Mouse (Mus musculus) right cerebral cortex, adult 18-20 months (tissue): ENCODE measurements around the gene Kat6b.

Experiments
- DNase-seq: peaks from one replicate; pipeline ENCODE4 v3.0.0; 2022; ENCODE audit warnings: mixed read lengths

Kat6b gene

DNA sequence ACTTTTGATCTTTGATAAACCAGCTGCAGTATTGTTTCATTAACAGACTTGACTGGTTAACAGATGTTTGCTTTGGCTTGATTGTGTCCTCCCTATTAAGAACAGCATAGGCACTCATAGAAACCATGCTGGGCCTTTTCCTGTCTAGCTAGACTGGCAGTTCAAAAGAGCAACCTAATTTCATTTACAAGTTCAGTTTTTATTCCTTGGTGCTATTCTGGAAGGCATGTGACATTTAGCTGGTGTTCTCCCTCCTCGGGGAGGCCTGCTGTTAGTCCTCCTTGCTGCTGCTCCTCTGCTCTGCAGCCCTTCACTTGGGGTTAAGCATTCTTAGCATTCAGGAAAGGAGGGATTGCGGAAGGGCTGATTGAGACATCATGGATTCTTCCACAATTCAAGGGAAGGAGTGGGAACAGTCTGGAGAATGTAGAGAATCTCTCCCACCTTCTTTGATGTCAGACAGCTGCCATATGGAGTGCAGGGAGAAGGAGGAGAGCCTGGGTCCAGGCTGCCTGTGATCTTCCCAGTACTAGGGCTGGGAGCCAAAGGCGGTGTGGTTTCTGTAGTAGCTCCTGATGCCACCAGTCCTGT, 42.7 kb downstream of the Kat6b start:
- peak; percentile 87 for DNase-seq

DNA sequence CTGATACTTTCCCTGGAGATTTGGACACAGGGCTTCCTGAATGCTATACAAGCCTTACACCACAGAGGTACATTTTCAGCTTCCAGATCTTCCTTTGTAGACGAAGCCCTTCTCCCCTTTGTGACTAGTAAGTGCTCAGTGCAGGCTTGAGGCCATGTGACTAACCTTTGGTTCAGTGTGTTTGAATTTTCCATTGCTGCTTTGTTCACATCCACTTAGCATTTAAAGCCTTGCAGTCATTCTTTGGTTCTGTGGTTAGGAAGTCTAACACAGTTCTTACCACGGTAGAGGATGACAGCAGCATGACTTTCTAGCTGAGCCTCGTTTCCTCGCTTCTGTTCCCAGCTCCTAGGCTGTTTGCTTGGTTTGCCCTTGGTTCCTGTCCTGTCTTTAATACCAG, 44.4 kb downstream of the Kat6b start:
- no peak for DNase-seq

DNA sequence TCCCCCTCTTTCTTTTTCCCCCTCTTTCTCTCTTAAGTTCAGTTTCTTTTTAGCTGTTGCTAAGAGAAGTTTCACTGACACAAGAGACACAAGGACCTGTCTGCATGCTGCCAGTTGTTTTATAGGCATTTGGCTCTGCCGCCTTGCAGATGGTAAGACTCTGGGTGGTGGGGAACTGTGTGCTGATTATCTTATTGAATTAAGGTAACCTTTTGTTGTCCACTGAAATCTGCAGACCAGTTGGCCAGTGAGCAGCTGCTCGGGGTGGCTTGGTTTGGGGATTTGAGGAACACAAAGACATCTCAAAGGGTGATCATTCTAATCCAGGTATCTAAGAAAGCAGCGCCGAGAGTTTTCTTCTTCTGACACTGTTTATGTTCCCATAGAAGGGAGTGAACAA, 52.3 kb downstream of the Kat6b start:
- no peak for DNase-seq

DNA sequence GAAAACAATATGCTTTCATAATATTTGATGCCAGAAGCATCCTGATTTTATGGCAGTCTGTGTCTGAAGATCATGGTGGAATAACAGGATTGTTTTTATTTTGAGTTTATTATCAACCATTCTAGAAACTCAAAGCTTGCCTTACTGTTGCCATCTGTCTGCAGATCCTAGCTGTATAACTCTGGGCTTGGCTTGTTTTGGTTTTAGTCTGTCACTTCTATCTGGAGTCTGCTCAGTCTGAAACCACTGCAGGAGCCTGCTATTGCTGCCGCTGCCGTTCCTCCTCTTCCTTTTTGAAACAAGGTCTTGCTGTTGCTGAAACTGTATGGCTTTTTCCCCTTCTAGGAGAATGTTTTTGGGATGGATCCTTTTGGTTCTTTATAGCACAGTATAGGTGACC, 52.8 kb downstream of the Kat6b start:
- DNase-seq = peak; percentile 31

DNA sequence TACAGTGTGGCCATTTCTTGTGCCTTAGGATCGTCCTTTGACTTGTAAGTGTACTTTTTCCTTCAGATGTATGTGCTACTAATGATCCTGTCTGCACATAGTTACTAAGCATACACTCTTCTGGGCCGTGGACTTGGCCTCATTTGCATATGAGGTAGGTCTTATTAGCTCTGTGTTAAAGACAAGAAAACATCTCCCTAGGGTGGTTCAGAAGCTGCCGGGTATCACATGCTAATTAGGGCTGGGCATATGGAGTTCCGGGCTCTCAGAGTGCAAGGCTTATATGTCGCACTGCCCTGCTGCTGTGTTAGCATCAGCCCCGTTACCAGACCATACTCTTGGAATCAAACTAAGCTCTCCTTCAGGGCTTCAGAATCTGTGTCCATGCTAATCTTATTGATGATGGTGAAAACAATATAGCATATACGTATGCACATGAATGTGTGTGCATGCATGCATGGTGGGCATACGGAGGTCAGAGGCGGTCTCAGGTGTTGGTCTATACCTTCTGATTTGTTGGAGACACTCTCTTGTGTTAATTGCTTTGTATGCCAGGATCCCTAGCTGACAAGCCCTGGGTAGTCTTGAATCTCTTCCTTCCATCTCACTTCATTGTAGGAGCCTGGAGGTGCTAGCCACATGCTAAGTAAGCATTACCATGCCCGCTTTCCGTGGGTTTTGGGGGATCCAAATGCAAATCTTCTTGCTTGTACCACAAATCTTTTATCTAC, 53.5 kb downstream of the Kat6b start:
- DNase-seq = no peak

DNA sequence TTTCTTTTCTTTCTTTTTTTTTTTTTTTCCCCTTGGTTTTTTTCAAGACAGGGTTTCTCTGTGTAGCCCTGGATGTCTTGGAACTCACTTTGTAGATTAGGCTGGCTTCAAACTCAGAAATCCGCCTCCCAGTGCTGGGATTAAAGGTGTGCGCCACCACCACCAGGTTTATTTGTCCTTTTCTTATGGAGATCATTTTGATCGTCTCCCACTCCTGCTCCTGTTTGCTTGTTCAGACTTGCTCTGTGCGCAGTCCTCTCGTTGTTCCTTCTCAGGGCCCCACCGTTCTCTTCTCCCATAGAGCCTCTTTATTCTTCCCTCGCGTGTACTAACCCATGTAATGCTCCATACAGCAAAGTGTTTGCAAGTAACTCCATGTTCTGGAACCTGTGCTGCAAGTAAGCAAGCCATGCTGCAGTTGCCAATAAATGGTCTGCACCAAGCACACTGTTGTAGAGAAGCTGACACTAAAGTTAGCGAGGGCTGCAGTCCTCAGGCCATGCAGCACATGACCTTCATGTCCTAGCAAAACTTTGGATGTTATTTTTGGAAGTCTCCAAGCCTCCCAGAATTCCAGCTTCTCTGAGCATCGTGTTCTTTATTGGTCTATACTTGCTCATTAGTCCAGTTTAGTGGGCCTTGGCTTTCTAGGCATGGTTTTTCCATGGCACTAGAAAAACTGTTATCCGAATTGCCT, 55.4 kb downstream of the Kat6b start:
- DNase-seq = no peak

DNA sequence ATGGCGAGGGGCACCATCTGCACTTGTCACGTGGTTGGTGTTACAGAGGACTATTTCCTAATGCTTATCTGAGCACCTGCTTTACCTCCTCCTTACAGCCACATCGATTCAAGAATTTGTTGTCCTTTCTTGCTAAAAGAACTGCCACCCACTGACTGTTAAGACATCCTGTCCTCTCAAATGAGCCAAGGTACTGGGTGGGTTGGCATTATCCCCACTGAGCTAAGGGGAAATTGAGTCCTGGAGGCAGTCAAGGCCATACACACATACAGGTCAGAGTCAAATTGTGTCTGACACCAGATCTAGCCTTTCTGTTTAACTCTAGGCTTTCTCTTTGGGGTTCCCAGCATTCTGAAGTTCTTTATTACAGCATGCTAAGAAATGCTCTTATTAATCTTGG, 56.6 kb downstream of the Kat6b start:
- DNase-seq = no peak

DNA sequence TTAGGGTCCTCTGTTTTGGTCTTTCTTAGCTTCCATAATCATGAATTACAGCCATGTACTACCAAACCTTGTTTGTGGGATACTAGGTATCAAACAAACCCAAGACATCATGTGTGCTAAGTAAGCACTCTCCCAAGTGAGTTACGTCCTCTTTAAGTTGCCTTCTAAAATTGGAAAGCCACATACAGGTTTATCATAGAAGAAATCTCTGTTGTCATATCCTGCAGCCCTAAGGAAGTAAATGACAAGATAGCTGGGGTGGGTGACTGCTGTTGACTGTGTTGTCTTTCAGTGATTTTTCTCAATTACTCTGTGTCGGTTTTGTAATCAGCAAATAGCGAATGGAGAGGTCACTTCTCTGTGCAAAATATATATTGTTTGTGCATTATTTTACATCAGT, 58.5 kb downstream of the Kat6b start:
- DNase-seq = no peak

DNA sequence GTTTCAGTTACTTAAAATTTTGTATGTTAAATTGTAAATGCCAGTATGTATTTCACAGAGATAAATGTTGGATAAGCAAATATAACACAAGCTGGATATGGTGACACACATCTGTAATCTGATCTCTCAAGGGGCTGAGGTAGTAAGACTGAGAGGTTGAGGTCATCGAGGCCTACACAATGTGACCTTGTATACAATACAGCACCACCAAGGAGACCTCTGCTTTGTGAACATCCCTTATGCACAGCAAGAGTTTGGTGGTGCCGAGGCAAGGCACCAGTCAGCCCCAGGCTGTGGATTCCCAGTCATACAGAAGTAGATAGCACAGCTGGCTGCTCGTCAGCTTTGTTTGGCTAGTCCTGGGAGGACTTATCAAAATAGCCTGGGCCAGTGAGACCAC, 59.1 kb downstream of the Kat6b start:
- no peak for DNase-seq

DNA sequence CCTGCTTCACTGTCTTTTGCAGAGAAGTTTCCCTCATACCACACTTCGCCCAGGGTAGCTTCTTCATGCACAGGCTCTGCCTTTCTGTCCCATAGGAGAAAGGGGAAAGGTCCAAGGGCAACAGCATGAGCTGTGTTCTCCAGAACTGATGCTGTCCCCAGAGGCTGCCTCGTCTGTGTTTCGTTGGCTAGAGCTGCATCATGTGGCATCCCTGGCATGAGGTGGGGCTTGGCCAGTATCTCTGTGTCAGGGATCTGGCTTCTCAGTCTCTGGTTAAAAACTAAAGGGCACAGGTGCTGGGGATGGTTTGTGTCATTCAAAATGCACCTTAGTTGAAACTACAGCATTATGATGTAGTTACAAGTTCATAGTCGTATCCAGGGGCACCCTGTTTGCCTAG, 64.3 kb downstream of the Kat6b start:
- no peak for DNase-seq

DNA sequence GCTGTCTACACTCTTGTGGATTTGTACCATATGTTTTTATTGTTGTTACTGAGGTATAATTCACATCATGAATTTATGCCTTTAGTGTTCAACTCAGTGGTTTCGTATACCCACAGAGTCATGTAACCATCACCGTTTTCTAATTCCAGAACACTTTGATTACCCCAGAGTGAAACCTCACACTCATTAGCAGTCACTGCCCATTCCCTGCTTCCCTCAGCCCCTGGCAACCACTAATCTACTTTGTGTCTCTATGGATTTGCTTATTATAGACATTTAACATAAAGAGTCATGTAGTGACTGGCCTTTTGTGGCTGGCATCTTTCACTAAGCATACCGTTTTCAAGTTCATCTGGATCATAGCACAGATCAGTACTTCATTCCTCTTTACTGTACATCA, 65.1 kb downstream of the Kat6b start:
- DNase-seq = no peak

DNA sequence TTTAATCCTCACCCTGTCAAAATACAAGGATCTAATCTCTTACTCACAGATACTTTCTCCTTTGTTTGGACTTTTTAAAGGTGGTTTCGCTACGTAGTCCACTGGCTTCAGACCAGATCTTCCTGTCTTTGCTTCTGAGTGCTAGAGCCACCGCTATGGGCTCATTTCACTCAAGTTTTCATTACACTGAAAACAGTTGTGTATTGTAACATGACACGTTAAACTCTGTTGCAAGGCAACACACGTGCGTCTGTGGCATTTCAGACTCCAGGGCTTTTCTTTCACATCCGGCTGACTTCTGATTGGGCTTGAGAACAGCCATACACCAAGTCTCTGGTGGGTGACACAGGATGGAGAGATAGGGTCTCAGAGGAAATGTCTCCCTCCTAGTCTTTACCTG, 66.1 kb downstream of the Kat6b start:
- DNase-seq = no peak

DNA sequence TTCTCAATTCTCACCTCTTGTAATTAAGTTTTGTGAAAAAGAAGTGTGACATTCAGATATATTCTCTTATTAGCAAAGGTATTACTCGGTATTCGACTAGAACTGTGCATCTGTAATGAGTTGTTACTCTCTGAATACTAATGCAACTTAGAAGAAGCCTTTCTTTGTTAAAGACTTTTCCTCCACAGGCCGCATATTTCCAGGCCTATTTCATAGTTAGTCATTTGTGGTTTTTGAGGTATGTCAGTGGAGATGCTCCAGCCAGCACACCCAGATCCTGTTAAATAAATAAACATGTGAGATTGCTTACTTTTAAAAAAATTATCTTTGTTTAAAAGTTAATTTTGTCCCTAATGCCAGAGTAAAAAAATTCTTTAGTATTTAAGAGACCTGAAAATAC, 66.7 kb downstream of the Kat6b start:
- no peak for DNase-seq

DNA sequence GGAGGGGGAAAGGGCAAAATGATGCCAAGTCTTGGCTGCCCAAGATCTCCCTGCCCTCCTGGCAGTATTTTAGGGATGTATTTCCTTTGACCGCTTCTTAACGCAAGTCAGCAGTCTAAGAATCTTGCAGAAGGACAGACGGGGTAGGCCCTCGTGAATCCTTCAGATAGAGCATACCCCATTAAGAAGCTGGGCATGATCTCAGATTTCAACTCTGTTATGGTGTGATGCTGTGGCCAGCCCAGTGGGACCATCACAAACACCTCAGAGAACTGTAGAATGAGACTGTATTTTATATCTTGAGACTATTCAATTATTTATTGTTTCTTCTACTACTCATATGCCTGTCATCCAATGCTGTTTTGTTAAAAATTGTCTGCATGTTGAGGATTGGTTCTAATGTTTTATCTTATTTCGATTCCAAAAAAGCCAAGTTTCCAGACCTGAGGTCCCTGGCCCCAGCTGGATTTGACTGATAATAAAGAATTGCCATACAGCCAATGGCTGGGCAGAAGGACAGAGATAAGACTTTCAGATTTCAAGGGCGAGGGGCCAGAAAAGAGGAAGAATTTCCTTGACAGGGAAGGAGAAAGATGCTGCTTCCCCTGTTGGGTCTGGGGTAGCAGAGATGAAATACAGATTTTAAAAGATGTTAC, 67.8 kb downstream of the Kat6b start:
- no peak for DNase-seq

DNA sequence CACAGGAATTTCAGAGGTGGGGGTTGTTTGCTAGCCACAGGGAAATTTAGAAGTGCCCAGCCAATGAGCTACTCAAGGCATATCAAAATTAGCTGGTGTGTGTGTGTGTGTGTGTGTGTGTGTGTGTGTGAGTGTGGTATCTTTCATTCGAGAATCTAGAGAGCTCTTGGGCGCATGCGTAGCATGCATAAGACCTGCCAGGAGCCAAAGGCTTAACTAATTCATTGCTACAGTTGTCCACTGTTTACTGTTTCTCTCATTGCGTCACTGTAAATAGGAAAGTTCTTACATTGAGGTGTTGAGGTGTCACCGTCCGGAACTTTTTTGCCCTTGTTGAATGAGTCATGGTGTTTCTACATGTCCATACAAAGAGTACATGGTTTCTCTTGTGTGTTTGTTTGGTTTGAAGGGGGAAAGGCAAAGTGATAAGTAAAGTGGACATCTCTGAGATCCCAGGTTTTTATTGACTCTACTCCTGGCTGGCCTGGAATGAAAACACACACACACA, 68.4 kb downstream of the Kat6b start:
- no peak for DNase-seq

DNA sequence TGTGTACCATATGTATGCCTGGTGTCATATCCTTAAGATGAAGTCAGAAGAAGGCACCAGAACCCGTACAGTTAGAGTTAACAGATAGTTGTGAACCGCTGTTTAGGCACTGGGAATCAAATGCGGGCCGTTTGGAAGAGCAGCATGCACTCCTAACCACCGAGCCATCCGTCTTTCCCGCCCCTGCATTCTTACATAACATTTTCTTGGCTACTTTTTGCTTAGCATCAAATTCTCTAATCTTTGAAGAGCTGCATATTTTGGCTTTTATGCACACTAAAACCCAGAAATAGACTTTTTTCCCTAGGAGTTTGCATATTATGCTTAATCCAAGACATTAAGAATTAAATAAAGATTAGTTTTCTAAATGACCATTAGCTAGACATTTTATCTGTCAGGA, 69.3 kb downstream of the Kat6b start:
- DNase-seq = peak; percentile 37

DNA sequence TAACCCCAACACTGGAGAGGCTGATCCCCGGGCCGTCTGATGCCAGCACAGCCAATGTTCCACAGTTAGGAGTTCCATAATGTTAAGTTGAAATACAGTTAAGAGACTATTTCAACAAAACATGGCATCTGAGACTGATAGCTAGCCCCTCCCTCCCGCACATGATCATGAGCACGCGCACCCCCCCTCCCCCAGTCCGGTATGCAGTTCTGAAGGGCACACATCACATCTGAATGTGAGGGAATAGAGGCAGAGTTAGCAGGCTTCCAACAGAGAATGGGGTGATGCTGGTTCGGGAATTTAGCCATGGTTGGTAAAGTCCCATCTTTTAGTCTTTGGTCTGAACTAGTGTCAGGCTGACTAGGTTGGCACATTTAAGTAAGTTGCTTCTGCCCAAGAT, 70.4 kb downstream of the Kat6b start:
- no peak for DNase-seq

DNA sequence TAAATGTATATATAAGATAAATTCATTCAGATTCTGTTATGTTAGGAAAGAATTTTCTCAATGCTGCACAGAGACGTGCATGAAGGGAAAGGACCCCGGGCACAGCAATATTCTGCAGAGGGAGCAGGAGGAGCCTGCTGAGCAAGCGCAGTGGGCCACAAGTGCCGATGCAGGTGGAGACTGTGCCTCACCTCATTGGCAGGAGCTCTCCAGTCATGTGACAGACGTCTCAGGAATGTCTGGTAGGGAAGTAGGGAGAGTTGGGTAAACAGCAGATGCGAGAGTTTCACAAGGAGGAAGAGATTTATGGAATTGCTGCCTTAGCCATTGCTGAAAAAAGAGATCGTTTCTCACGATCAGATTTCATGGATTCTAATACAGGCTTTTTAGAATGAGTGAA, 71.7 kb downstream of the Kat6b start:
- DNase-seq = peak; percentile 48

DNA sequence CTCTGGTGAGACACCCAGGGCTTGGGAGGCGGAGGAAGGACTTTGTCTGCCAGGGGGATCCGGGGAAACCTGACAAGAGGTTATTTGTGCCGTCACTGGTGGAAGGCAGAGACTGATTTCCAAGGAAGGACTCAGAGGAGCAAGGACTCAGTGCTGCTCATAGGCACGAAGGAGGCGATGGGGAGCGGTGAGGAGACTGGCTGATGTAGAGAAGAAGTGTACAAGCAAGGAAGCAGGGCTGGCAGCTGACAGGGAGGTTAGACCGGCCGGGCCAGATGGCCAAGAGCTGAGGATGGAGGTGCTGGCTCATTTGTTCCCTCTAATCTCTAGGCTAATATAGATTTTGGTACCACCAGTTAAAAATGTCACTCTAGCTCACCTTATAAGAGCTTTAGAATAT, 72.8 kb downstream of the Kat6b start:
- DNase-seq = no peak

DNA sequence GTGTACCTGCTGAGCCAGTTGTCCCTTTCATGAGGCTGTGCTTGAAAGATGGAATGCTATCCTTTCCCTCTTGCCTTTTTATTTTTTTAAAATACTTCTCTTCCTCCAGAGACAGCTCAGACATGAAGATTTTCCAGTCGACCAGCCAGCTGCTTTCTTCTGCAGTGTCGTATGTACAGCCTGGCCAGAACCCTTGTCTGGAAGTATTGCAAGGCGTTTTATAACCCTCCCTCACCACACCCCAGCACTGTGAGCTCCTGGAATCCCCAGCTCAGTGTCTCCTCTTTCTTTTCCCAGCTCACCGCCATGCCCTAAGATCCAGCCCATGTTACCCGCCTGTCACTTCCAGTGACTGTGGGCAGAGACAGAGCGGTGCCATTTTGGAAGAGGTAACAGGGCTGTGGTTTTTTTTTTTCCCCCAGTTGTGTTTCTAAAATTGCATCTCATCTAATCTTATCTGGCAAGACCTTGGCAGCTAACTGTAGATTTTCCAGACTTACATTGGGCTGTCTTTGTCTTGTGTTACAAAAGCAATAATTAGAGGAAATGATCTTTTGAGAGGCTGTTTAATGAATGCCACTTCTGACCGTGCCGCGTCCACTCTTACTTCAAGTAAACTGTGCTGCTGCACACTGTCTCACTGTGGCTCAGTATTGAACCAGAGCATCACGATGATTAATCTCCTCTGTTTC, 77.4 kb downstream of the Kat6b start:
- no peak for DNase-seq

DNA sequence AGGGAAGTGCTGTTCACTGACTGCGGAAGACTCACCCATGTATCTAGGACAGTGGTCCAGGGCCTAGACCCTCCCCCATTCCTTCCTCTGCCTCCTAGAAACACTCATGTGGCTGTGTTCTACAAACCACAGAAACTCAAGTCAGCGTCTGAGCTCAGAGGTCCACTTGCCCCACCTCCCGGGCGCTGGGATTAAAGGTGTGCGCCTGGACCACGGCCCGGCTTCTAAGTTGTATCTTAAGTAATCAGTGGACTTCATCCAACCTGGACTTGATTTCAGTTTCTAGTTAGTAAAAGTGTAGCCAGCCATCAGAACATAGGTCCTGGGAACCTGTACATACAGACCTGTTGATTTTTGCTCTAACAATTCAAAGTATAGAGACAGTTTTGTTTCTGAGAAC, 78.2 kb downstream of the Kat6b start:
- DNase-seq = no peak

DNA sequence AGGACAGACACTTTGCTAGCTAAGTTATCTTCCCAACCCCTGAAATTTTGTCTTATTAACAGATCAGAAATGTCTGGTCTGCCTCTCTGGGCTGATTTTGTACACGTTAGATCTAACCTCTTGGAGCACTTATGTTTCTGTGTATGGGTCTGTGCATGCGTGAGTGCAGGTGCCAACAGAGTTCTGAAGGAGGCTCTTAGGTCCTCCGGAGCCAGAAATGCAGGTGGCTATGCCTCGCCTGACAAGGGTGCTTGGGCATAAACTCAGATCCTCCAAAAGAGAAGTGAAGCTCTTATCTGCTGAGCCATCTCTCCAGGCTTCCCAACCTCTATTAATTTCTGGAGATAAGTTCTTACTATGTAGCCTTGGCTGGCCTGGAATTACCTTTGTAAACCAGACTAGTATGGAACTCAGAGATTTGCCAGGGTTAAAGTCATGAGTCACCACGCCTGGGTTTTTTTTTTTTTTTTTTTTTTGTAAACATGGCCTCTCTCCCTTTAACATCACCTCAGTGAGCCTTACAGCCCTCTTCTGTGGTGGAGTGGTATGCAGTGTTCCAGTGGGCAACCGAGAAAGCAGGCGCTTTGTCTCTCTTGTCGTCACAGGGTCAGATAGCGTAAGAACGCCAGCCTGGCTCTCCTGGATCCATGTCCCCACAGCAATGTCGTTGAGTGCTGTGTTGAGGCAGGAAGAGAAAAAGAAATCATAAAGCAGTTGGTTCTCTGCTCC, 79.4 kb downstream of the Kat6b start:
- DNase-seq = no peak
